Mouse (Mus musculus) testis, adult 2 months (tissue): ENCODE data around the gene Cyfip2.

Experiments used
- CTCF ChIP-seq: fragments of 200-500 bp; IDR thresholded peaks from 2 replicates; pipeline ENCODE4 v1.5.1; 2012; ENCODE audit warnings: low read depth, mild to moderate bottlenecking, inconsistent platforms, low read length, moderate library complexity; ENCODE audit not compliant: control insufficient read depth, insufficient read depth, insufficient replicate concordance
- POLR2A ChIP-seq: fragments of 200-500 bp; IDR thresholded peaks from 2 replicates; pipeline ENCODE4 v1.6.1; 2012; ENCODE audit warnings: low read depth, mild to moderate bottlenecking, inconsistent platforms, low read length, moderate library complexity; ENCODE audit not compliant: control insufficient read depth

GRCm38 (mm10) chr11:46289561-46289960 lies 23.1 kb downstream of the Cyfip2 start:
- TF ChIP-seq POLR2A (no peak), CTCF (no peak)
